Mouse (Mus musculus) neural tube, embryonic 12.5 days (tissue): Measurements from ENCODE around the gene Stk4. TPM values are rescaled to one million over a fixed set of nuclear protein-coding genes. Genes with fewer than 3 reads are reported as not detected.

Source experiments
- ATAC-seq: fragments of 200-750 bp; cut with Nextera tagmentation; 2 replicates; pipeline ENCODE4 v1.8.0; 2017; ENCODE audit warnings: low read depth, mild to moderate bottlenecking, moderate TSS enrichment, moderate library complexity; ENCODE audit not compliant: low FRiP score
- H3K27ac ChIP-seq: fragments of 300-500 bp; sonication (generic); 2 replicates; pipeline ENCODE4 v1.5.1; 2016
- H3K27me3 ChIP-seq: fragments of 300-500 bp; sonication (generic); replicated peaks from 2 replicates; pipeline ENCODE4 v1.6.1; 2016; ENCODE audit warnings: mild to moderate bottlenecking
- H3K36me3 ChIP-seq: fragments of 300-500 bp; sonication (generic); 2 replicates; pipeline ENCODE4 v1.6.1; 2016; ENCODE audit warnings: mild to moderate bottlenecking
- H3K4me1 ChIP-seq: fragments of 300-500 bp; sonication (generic); 2 replicates; pipeline ENCODE4 v1.6.1; 2016
- H3K4me2 ChIP-seq: fragments of 300-500 bp; sonication (generic); replicated peaks from 2 replicates; pipeline ENCODE4 v1.6.1; 2016; ENCODE audit warnings: mild to moderate bottlenecking
- H3K4me3 ChIP-seq: fragments of 300-500 bp; sonication (generic); 2 replicates; pipeline ENCODE4 v1.5.1; 2016
- H3K9ac ChIP-seq: fragments of 300-500 bp; sonication (generic); 2 replicates; pipeline ENCODE4 v1.6.1; 2016; ENCODE audit warnings: mild to moderate bottlenecking
- H3K9me3 ChIP-seq: fragments of 300-500 bp; sonication (generic); 2 replicates; pipeline ENCODE4 v1.6.1; 2016; ENCODE audit warnings: mild to moderate bottlenecking
- WGBS: fragments of 180-500 bp; shearing (Covaris S2); methylation state at CpG from one replicate; pipeline ENCODE4 v1.1.7; 2016; 5-methylcytosine and 5-hydroxymethylcytosine counted together
- polyA plus RNA-seq: library from polyadenylated mRNA; unstranded; fragments of >200 nt; fragmentation: Nextera tagmentation; extraction: Ambion mirVana; gene quantifications from 2 replicates; pipeline ENCODE4 v1.2.1, GENCODE M21; 2016

The Stk4 gene
- polyA plus RNA-seq, 1 experiment from 2014 or later = 28.8 TPM

DNA sequence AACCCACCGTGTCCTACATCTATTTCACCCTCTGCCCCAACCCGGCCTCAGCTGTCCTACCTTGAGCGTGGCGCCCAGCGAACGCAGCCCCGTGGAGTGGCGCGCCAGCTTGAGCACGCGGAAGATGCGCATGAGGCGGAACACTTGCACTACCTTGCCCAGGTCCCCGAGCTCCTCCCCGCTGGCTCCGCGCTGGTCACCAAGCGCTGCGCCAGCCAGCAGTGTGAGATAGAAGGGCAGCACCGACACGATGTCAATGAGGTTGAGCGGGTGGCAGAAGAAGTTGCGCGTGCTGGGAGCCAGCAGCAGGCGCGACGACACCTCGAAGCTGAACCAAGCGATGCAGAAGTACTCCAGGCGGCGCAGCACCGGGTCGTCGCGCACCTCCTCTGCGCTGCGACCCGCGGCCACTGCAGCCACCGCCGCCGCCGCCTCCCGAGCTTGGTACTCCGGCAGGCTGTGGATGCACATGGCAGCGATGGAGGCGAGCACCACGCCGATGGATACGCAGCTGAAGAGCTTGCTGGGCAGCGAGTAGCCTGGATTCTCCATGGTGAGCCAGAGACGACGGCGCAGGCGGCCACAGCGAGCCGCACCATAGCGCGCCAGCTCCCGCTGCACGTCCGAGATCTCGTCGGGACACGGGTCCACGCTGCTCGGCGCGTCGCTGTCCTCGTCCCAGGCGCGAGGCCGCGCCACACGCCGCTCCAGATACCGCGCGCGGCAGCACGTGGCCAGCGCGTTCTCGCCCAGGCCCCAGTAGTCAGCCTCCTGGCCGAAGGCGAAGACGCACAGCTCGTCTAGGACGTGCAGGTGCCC lies 97.8 kb downstream of the Stk4 start:
- Histone ChIP-seq H3K27ac (no peak overlapping the region), H3K9ac (no peak overlapping the region), H3K36me3 (no peaks in the 10 kb centered on the region), H3K9me3 (no peaks in the 10 kb centered on the region), H3K4me1 (peaks cover 28% of the 10 kb centered on the region), H3K27me3 (peaks cover 62% of the 10 kb centered on the region), H3K4me3 (peak overlapping the region; percentile 25), H3K4me2 (peak overlapping the region; percentile 57)
- 14% methylated on average over 90 of the region's 90 CpGs for WGBS
- ATAC-seq = peak; percentile 25; the same call in 1 of the 2 replicates

DNA sequence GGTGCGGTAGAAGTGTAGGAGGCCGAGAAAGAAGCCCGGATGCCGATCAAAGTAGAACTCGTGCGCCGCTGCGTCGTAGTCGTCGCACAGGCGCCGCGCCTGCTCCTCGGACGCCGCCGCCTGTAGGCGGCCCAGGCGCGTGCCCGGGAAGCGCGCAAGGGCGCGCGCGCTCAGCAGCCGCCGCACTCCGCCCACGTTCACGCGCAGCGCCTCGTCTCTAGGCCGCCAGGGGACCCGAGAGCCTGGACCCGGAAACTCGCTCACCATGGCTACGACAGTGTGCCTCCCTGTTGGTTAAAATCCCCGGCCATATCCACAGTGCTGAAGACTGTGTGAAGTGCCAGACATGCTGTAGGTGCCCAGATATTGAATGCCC lies 98.4 kb downstream of the Stk4 start:
- Histone ChIP-seq H3K27ac (no peak overlapping the region), H3K9me3 (no peaks in the 10 kb centered on the region), H3K4me1 (peaks cover 28% of the 10 kb centered on the region), H3K27me3 (peaks cover 63% of the 10 kb centered on the region), H3K4me2 (peak overlapping the region; percentile 57), H3K4me3 (peak overlapping the region; percentile 25), H3K36me3 (no peaks in the 10 kb centered on the region), H3K9ac (no peak overlapping the region)
- 0 out of 2 replicates have a peak, but pooled peaks have one; percentile 25 for ATAC-seq
- 13% methylated on average over 42 of the region's 42 CpGs for WGBS

DNA sequence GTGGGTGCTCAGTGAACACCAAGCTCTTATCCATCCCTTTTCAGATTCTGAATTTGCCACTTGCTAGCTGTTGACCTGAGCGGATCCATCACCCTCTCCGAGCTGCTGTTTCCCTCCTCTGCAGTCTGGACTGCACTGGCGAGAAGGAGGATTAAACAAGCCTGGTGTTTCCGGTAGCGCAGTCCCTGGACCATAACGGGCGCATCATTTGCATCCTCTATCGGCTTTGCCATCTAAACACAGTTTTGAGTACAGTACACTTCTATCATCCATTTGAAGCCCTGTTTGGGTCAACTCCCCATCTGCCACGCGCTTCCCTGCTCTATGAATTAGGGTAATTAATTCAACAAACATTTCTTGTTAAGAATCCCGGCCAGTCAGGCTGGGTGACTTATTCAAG lies 100.2 kb downstream of the Stk4 start:
- Histone ChIP-seq H3K9me3 (no peaks in the 10 kb centered on the region), H3K27ac (no peak overlapping the region), H3K9ac (no peak overlapping the region), H3K4me3 (0 out of 2 replicates have a peak overlapping the region, but pooled peaks have one; percentile 11), H3K36me3 (no peaks in the 10 kb centered on the region), H3K4me1 (peaks cover 28% of the 10 kb centered on the region), H3K27me3 (peaks cover 71% of the 10 kb centered on the region), H3K4me2 (peak overlapping the region; percentile 70)
- ATAC-seq = no peak
- WGBS = 5% methylated on average over 11 of the region's 11 CpGs

DNA sequence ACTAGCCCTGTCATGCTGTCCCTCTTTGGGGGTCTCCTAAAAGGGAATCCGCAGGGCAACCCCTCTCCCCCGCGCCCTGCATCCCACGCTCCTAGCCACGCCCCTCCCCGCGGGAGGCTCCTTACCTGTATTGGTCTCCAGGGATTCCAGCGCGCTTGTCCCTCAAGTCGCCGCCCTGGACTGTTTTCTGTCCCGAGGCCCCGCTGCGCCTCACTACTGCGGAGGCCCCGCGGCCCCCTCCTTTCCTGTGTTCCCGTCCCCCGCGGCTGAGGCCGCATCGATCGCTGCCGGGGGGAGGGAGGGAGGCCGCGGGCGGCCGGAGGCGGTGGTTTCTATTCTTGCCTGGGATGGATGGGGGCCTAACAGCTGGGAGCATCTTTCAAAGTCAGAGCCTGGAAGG lies 100.8 kb downstream of the Stk4 start, which contains the start of gene Kcns1:
TSS of gene Kcns1 (minus strand) at position 212 of the 400 bp plus-strand sequence.
- peak within 1 kb of the TSS; percentile 21; the same call in 1 of the 2 replicates for H3K9ac ChIP-seq

DNA sequence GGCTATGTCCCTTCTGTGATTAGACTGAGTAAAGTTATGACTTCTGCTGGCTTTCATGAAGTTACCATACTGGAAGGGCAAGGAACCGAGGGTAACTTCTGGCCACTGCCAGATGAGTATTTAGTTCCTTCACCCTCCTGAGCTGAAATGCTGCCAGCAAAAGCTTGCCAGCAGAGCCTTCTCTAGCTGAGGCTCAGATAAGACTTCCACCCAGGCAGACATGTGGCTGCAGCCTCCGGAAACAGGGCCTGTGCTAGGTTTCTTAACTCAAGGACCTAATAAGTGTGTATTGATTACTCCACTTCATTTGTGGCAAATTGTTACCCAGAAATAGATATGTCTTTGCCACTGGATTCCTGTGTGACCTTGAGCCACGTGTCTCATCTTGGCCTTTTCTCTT lies 103.3 kb downstream of the Stk4 start:
- Histone ChIP-seq H3K4me3 (no peak overlapping the region), H3K27me3 (peaks cover 48% of the 10 kb centered on the region)

More for the DNA sequence above, 100.8 kb downstream of the Stk4 start, which contains the start of gene Kcns1:
- H3K27me3 ChIP-seq = peaks cover 71% of the 10 kb centered on the region
- no peaks in the 10 kb centered on the region for H3K9me3 ChIP-seq
- peaks cover 28% of the 10 kb centered on the region for H3K4me1 ChIP-seq
- ATAC-seq = no peak
- peak within 1 kb of the TSS; percentile 70 for H3K4me2 ChIP-seq
- H3K4me3 ChIP-seq = peak within 1 kb of the TSS; percentile 29
- H3K36me3 ChIP-seq = no peaks in the 10 kb centered on the region
- no peak within 1 kb of the TSS for H3K27ac ChIP-seq
- WGBS = under 1% methylated on average over 28 of the region's 29 CpGs

DNA sequence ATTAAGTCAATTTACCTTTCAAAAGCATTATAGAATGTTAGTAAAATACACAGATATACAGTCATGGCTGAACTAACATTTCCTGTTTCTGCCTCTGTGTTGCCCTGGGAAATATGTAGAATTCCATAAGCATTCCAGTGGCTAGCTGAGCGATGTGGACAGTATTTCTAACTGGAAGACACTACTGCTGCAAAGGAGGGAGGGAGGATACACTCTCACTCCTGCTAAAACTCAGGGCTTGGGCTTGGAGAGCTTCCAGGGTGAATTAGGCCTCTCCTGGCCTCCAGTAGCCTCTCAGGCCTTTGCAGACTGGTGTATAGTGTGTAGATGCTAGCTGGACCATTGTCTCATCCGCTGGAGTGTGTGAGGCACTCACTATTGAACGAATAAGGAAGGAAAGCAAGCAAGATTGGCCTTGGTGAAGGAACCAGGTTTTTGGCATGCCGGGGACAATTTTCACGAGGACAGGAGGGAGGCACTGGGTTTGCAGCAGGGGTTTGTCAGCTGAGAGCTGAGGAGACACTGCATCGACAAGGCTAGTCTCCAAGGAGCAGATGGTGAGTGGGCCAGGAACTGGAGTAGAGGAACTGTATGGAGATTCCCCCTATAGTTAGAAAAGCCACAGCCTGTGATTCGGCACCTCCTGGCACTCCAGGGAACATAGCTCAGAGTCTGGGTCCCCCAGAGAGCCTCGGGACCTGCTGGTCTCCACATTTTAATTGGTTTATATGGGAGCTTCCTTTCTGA lies 104.7 kb downstream of the Stk4 start:
- no peaks in the 10 kb centered on the region for H3K36me3 ChIP-seq
- no peak overlapping the region for H3K27ac ChIP-seq
- no peak overlapping the region for H3K4me3 ChIP-seq
- peaks cover 36% of the 10 kb centered on the region for H3K27me3 ChIP-seq
- no peak for ATAC-seq
- WGBS = 77% methylated on average over 8 of the region's 8 CpGs
- no peaks in the 10 kb centered on the region for H3K9me3 ChIP-seq
- H3K9ac ChIP-seq = no peak overlapping the region
- peaks cover 16% of the 10 kb centered on the region for H3K4me1 ChIP-seq
- H3K4me2 ChIP-seq = no peak overlapping the region

More for the DNA sequence above, 103.3 kb downstream of the Stk4 start:
- Histone ChIP-seq H3K9ac (no peak overlapping the region), H3K4me1 (peaks cover 19% of the 10 kb centered on the region), H3K4me2 (no peak overlapping the region), H3K27ac (no peak overlapping the region), H3K36me3 (no peaks in the 10 kb centered on the region), H3K9me3 (no peaks in the 10 kb centered on the region)
- WGBS = 84% methylated on average over 3 of the region's 3 CpGs
- ATAC-seq = no peak

DNA sequence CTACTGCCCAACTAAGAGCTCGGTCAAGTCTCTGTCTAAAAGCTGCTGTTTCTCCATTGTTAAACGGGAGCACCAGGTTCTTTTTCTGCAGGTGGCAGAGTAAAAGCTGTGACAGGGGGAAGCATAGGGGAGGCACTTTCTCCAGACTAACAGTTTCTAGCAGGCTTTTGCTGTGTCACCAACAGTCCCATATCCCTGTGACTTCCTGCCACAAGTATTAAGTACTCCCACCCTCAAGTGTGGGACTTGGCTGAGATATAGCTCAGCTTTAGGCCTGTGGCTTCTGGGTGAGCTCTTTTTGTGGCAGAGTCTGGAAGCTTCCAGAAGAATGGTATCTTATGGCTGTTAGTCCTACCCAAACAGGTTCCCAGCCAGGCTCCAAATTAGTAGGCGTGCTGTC lies 105.7 kb downstream of the Stk4 start:
- Histone ChIP-seq H3K4me3 (no peak overlapping the region), H3K4me1 (peaks cover 9% of the 10 kb centered on the region), H3K27me3 (peaks cover 26% of the 10 kb centered on the region), H3K9me3 (no peaks in the 10 kb centered on the region), H3K4me2 (no peak overlapping the region), H3K9ac (no peak overlapping the region), H3K27ac (no peak overlapping the region), H3K36me3 (no peaks in the 10 kb centered on the region)
- 86% methylated on average over 3 of the region's 3 CpGs for WGBS
- no peak for ATAC-seq

DNA sequence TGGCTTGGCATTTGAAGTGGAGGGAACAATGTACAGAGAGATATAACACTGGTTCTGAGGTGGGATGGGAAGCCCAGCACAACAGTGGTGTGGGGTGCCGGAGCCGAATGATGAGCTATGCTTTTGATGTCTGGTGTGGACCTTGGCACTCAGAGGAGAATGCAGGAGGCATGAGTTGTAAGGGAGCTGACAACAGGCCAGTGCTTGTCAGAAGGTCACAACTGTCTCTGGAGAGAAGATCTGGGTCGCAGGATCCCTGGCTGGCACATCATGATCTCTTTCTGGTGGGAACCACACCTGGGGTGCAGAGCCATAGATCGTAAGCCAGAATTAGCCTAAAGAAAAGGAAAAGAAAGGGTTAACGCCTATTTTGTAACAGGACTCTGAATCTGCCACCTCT lies 107.7 kb downstream of the Stk4 start:
- no peak overlapping the region for H3K27ac ChIP-seq
- H3K4me2 ChIP-seq = no peak overlapping the region
- H3K4me1 ChIP-seq = no peaks in the 10 kb centered on the region
- no peaks in the 10 kb centered on the region for H3K9me3 ChIP-seq
- WGBS = 84% methylated on average over 5 of the region's 5 CpGs
- no peak for ATAC-seq
- H3K27me3 ChIP-seq = peaks cover 12% of the 10 kb centered on the region; the same call in 1 of the 2 replicates
- no peak overlapping the region for H3K9ac ChIP-seq
- no peak overlapping the region for H3K4me3 ChIP-seq
- no peaks in the 10 kb centered on the region for H3K36me3 ChIP-seq

DNA sequence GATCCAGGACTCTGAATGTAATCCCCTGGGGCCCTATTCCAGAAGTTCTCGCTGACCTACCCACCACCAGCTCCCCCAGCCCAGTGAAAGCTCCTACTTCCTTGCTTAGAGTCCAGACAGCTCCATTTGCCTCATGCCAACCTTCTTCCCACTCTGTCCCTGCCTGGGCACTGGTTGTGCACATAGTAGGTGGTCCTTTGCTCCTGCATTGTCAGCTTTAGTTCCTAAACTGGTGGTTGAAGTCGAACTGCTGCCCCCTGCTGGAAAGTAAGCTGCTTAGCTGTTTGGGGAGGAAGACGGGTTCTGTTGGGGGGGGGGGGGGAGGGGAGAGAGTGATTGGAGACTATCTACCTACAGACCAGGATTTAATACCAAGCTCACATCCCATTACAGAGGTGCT lies 110.0 kb downstream of the Stk4 start:
- no peak for ATAC-seq
- Histone ChIP-seq H3K9ac (no peak overlapping the region), H3K36me3 (no peaks in the 10 kb centered on the region), H3K27ac (no peak overlapping the region), H3K4me3 (no peak overlapping the region), H3K27me3 (peaks cover 3% of the 10 kb centered on the region; the same call in 1 of the 2 replicates), H3K9me3 (no peaks in the 10 kb centered on the region), H3K4me2 (no peak overlapping the region), H3K4me1 (no peaks in the 10 kb centered on the region)
- WGBS = 44% methylated on average over 3 of the region's 3 CpGs

DNA sequence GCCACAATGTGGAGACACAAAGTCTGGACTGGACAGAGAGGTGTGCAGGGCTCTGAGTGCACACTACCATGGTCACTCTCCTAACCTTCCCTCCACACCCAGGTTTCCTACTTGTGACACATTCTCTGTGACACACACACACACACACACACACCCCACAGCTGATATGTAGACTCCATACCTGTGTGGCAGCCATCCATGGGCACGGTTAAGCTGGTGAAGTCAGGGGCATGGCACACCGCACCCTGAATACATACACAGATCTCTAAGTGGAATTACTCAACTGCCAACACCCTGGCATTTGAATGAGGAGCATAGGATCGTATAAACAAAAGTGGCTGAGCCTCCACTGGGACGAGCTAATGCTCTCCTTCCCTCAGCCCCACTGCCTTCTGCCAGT lies 110.6 kb downstream of the Stk4 start:
- Histone ChIP-seq H3K36me3 (no peaks in the 10 kb centered on the region), H3K27me3 (peaks cover 3% of the 10 kb centered on the region; the same call in 1 of the 2 replicates), H3K4me2 (no peak overlapping the region), H3K9me3 (no peaks in the 10 kb centered on the region), H3K9ac (no peak overlapping the region), H3K4me3 (no peak overlapping the region), H3K4me1 (no peaks in the 10 kb centered on the region), H3K27ac (no peak overlapping the region)
- no peak for ATAC-seq
- 91% methylated on average over 4 of the region's 4 CpGs for WGBS

DNA sequence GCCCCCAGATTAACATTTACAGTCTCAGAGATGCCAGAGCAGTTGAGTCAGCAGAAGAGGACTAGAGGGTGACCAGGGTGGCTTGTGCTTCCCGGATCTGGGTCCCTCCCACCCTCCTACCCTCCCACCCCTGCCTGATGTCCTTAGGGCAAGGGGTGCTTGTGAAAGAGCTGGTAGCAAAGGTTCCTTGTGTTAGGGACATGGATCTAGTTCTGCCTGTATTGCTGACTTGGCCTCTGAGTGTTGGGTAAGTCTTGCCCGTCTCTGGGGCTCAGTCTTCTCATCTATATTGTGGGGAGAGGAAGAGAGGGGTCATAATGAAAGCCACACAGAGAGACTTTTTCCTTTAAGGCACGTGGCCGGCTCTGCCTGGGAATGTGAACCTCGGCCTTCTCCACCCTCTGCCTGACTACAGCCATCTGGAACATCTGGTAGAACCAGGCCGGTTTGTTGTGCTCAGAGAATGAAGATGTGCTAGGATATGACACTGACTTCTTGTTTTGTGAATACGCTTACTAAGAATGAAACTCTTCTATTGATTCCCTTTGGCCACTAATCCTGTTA lies 112.7 kb downstream of the Stk4 start, which contains the start of gene Wfdc5:
TSS of gene Wfdc5 (minus strand) at position 51 of the 564 bp plus-strand sequence.
- Histone ChIP-seq H3K4me3 (no peak within 1 kb of the TSS), H3K9ac (no peak within 1 kb of the TSS), H3K27ac (no peak within 1 kb of the TSS), H3K4me2 (no peak within 1 kb of the TSS), H3K36me3 (no peaks in the 10 kb centered on the region), H3K4me1 (no peaks in the 10 kb centered on the region), H3K27me3 (peaks cover 3% of the 10 kb centered on the region; the same call in 1 of the 2 replicates), H3K9me3 (no peaks in the 10 kb centered on the region)
- no peak for ATAC-seq
- WGBS = 84% methylated on average over 7 of the region's 7 CpGs

DNA sequence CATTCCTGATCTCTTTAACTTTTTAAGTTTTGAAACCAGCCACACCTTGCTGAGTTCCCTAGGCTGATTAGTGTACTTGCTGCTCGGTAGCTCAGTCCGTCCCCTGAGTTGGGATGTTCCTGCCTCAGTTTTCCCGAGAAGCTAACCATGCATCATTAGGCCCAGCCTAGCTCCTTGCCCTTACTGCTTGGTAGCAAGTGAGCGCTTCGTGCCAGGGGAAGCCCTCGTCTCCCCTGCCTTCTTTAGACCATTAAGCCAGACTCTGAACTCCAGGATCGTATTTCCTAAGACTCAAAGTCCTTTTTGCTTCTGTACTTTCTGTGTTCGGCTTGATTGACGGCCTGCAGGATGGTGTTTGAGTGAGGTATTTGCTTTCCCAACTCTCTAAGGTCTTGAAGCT lies 113.2 kb downstream of the Stk4 start:
- Histone ChIP-seq H3K4me1 (no peaks in the 10 kb centered on the region), H3K9me3 (no peaks in the 10 kb centered on the region), H3K4me3 (no peak overlapping the region), H3K4me2 (no peak overlapping the region), H3K27ac (no peak overlapping the region), H3K36me3 (no peaks in the 10 kb centered on the region), H3K27me3 (peaks cover 3% of the 10 kb centered on the region; the same call in 1 of the 2 replicates), H3K9ac (no peak overlapping the region)
- no peak for ATAC-seq
- WGBS = 79% methylated on average over 9 of the region's 9 CpGs
